Mouse (Mus musculus) layer of hippocampus, adult 9-10 months (tissue): ENCODE measurements around the gene Ctdnep1.

Experiments used
- DNase-seq: peaks from one replicate; pipeline ENCODE4 v3.0.0; 2022; ENCODE audit warnings: low spot score

Ctdnep1 gene

DNA sequence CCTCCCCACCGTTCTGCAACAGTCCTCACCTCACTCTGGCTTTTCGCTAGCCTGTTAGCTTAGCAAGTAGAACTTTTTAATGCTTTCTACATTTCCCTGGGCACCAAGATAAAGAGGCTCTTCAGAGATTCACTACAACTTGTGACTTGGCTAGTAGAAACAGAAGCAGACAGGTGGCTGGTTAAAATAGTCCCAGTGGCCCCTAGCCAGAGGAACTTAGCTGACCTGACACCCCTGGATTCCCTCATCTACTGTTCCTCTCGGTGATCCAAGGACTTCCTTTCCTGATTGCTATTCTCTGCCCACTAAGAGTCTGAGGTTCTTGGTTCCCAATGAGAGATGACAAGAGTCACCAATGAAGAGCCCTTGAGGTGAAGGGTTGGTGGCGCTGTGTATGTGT, 2.4 kb downstream of the Ctdnep1 start:
- no peak for DNase-seq

GRCm38 (mm10) chr11:69984431-69984830, 3.5 kb downstream of the Ctdnep1 start:
- DNase-seq, result no peak

GRCm38 (mm10) chr11:69989949-69990348, 9.0 kb downstream of the Ctdnep1 start:
- no peak for DNase-seq

DNA sequence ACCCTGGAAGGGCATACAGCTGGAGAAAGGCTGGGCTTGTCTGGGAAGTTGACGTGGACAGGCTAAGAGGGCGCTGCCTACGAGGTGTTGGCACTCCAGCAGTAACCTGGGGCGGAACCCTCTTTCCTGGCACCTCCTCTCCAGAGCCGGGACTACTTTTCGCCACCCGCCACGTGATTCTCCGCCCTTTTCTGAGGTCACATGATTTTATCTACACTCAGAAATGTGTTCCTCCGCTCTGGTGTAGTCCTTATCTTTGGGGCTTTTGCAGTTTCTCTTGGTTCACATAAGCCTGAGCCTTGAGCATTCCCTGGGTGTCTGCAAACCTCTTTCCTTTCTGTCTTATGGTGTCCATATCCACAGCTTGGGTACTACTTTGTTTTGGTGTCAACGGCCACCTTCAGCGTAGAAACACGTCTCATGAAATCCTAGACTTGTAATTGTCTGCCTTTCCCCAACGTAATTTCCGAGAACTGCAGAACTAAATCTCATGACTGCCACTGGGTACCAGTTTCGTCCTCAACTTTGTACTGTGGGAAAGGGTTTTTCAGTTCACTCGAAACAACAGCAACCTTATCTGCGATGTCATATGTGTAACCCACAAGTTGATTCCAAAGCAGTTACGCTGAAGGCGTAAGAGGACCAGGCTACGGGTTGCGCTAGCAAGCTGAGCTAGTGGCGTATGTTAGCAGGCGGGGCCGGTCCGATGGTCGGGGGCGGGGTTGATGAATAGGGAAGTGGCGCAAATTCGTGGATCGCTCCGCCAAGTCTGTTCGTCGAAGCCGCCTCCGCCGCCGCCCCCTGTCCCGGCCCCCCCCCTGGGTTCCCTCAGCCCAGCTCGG, 10.1 kb downstream of the Ctdnep1 start, which contains the start of gene Gabarap:
Gene Gabarap (plus strand): TSS at position 294 of the 842 bp plus-strand sequence.
- peak; percentile 98 for DNase-seq

- no peak for DNase-seq
Measured at GRCm38 (mm10) chr11:69991711-69992110, 10.8 kb downstream of the Ctdnep1 start.

- no peak for DNase-seq
Measured at GRCm38 (mm10) chr11:69992396-69992795, 11.4 kb downstream of the Ctdnep1 start.

DNA sequence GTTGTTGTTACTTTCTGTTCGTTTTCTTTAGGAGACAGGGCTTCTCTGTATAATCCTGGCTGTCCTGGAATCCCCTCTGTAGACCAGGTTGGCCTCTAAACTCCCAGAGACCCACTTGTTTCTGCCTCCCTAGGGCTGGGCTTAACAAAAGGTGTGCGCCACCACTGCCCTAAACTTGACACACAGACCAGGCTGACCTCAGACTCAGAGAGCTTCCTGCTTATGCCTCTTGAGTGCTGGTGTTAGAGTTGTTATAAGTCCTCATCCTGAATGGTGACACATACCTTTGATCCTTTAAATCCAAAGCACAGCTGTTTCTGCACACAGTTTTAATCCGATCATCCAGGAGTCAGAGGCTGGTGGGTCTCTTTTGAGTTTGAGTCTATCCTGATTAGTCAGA, 12.0 kb downstream of the Ctdnep1 start:
- DNase-seq, result no peak

GRCm38 (mm10) chr11:69994401-69995090, 13.6 kb downstream of the Ctdnep1 start:
- DNase-seq, result no peak

GRCm38 (mm10) chr11:69995391-69995960, 14.5 kb downstream of the Ctdnep1 start, which contains the start of gene Phf23:
Gene Phf23 (plus strand): TSS chr11:69995777.
- DNase-seq, result peak; percentile 91

GRCm38 (mm10) chr11:69996161-69997061, 15.5 kb downstream of the Ctdnep1 start:
- no peak for DNase-seq

DNA sequence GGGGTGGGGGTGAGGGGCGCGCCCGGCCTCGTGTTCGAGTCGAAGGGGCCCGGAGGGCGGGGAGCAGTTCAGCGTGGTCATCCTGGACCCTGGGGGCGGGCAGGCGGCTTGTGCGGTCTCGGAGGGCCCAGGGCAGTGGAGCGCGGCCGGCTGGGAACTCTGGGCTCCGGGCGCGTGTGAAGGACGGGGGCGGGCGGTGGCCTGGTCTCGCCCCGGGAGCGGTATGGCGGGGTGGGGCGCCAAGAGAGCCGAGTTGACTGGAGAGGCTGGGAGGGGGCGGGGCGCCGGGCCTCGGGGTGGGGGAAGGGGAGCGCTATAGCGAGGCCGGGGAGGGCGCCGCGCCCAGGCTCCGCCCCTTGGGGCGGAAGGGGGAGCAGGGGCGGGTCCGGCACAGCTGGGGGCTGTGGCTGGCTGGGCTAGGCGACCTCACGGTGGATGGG, 16.1 kb downstream of the Ctdnep1 start:
- DNase-seq, result no peak

DNA sequence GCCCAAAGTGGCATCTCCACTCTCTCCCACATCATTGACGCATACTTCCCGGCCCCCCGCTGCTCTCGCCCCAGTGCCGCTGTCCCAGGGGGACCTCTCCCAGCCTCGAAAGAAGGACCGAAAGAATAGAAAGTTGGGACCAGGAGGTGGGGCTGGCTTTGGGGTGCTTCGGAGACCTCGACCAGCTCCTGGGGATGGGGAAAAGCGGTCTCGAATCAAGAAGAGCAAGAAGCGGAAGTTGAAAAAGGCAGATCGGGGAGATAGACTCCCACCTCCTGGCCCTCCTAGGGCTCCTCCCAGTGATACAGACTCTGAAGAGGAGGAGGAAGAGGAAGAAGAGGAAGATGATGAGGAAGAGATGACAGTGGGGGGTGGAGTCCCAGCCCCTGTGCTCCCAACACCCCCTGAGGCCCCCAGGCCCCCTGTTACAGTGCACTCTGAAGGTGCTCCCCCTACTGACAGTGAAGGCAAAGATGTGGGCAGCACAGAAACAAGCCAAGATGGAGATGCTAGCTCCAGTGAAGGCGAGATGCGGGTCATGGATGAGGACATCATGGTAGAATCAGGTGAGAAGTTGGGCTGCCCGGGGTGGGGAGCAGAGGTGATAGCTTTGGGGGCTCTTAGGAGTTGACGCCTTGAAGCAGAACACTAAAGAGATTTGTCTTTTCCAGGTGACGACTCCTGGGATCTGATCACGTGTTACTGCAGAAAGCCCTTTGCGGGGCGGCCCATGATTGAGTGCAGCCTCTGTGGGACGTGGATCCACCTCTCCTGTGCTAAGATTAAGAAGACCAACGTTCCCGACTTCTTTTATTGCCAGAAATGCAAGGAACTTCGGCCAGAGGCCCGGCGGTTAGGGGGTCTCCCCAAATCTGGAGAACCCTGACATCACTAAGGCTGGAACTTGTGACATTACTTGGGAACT, 17.9 kb downstream of the Ctdnep1 start:
- DNase-seq, result no peak

GRCm38 (mm10) chr11:69999666-70000065, 18.7 kb downstream of the Ctdnep1 start:
- no peak for DNase-seq

DNA sequence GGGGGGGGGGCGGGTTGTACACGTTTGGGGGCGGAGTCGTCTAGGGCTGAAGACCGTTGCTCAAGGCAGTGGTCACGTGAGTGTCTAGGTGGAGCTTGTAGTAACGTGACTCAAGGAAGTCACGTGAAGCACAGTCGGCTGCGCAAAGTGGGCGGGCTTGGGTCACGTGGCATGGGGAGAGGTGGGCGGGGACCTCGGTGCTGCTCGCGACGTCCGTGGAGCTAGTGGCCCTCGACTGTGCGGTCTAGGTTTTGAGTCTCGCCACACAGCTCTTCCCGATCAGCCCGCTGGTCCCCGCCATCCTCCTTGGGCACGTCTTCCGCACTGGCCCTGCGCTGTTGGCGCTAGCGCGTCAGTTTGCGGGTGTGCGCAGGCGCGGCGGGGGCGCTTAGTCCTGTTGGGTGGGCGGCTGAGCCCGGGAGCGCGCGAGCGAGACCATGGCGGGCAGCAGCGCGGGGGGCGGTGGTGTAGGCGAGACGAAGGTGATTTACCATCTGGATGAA, 19.5 kb downstream of the Ctdnep1 start, which contains the start of gene Dvl2:
Gene Dvl2 (plus strand): TSS at position 200 of the 503 bp plus-strand sequence.
- no peak for DNase-seq

DNA sequence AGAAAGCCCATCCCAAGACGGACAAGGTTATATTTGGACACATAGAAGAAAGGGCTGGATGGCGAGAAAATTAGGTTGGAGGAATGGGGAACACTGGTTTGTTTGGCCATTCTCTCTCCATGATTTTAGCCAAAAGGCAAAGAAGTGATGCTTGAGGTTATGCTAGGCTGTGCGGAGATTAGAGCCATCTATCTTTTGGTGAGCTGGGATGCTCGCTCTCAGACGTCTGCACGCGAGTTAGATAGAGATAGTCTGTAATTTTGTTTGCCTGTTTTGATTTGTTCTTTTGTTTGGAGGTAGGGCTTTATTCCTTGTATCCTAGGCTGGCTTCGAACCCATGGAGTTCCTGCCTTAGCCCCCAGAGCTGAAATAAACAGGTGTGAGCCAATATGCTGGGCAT, 20.2 kb downstream of the Ctdnep1 start:
- DNase-seq, result no peak

DNA sequence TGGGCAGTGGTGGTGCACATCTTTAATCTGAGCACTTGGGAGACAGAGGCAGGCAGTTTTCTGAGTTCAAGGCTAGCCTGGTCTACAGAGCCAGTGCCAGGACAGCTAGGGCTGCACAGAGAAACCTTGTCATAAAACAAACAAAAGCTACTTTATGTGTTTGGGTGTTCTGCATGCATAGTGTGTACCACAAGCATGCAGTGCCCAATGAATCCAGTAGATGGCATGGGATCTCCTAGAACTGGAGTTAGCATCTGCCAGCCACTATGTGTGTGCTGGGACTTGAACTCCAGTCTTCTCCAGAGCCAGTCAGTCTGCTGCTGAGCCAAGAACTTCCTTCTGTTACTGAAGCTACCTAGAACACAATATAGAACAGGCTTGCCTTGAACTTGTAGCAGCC, 20.9 kb downstream of the Ctdnep1 start:
- no peak for DNase-seq

DNA sequence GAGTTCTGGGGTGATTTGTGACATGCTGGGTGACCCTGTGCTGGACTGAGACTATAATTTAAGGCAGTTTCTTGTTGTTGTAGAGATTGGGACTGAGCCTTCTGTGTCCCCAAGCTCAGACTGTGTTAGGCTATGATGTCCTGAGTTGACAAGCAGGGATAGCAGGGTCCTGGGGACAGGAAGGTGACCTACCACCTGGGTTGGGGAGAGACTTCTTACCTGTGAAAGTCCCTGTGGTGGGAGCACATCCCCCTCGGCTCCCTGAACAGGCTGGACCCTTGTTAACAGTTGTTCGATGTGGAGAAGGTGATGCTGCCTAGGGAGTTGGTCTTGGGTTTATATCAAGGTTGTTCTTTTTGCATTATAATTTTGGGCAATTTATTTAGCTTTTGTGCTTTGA, 21.5 kb downstream of the Ctdnep1 start:
- no peak for DNase-seq

GRCm38 (mm10) chr11:70005521-70005920, 24.6 kb downstream of the Ctdnep1 start:
- no peak for DNase-seq

DNA sequence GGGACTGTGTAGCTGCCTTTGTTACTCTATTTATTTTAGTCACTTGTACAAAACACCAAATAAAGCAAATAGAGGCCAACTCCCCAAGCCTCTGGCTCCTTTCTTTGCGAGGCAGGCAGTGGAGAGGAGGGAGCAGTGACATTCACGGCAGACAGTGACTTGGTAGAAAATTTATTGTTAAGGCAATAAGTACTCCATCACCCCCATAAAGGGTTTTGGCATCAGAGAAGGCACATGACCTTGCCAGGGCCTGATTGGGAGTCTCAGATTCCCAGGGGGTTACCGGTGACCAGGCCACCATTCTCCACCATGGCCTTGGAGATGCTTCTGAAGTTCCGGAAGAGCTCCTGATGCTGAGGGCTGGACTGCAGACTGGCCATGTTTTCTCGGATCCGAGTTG, 29.1 kb downstream of the Ctdnep1 start:
- no peak for DNase-seq

DNA sequence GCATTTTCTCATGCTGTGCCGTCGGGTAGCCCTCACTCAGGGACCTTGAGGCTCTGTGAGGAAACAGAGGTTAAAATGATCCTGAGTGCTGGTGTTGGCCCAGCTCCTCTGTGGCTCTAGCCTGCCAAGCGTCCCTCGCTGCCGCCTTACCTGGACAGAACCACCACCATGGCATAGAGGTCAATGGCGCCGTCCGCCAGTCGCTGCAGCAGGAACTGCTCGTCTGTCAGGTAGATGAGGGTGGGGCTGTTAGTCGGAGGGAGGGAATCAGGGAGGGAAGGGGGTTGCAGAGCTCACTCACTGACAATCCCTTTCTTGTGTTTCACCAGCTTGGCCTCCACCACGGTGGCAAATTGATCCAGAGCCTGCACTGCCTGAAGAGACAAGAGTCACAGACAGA, 29.6 kb downstream of the Ctdnep1 start:
- no peak for DNase-seq
